Mouse (Mus musculus): ENCODE results near the gene Slc35f3. TPM values are rescaled to one million over a fixed set of nuclear protein-coding genes. Genes with fewer than 3 reads are reported as not detected.

Gene Slc35f3
- polyA plus RNA-seq, 1 experiment from 2014 or later = not detected

DNA sequence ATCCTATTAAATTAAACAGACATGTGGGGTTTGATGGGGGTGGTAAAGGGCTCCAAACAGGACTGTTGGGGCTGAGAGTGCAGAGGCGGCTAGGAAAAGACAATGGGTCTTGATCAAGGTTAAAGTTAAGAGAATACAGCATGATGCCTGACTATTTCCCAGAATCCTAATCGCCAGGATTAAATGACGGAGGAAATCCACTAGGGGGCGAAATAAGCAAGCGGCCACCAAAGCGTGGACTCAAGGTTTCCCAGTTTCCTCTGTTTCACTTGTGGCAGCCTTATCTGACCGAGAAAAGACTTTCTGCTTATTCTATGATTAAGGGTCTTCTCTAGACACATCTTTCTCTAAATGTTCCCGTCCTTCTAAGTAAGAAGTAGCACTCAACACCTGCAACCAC is 31.2 kb upstream of the Slc35f3 start:
- peak; percentile 72 for TF ChIP-seq CTCF (IDR thresholded peaks at IDR 0.05; ENCODE audit: low read depth)
- TF ChIP-seq EP300 (IDR thresholded peaks at IDR 0.05; ENCODE audit: low read depth) = no peak
- no peak overlapping the region for H3K9ac ChIP-seq (replicated peaks)
- H3K4me1 ChIP-seq (ENCODE audit: insufficient read depth) = no peaks in the 10 kb centered on the region
- no peaks in the 10 kb centered on the region for H3K27me3 ChIP-seq (ENCODE audit: insufficient read depth, low read length)
- WGBS (ENCODE audit: insufficient replicate concordance) = 16% methylated on average over 8 of the region's 8 CpGs
- no peak overlapping the region for H3K4me3 ChIP-seq (ENCODE audit: low read depth, low read length)
- ATAC-seq (no peak), DNase-seq (no peak)
- no peak overlapping the region for H3K27ac ChIP-seq (ENCODE audit: low read depth)
- H3K4me2 ChIP-seq (ENCODE audit: low read depth, low read length) = no peak overlapping the region
- no peaks in the 10 kb centered on the region for H3K36me3 ChIP-seq (replicated peaks; ENCODE audit: insufficient read depth, low read length)
- H3K9me3 ChIP-seq (ENCODE audit: low read length) = no peaks in the 10 kb centered on the region

DNA sequence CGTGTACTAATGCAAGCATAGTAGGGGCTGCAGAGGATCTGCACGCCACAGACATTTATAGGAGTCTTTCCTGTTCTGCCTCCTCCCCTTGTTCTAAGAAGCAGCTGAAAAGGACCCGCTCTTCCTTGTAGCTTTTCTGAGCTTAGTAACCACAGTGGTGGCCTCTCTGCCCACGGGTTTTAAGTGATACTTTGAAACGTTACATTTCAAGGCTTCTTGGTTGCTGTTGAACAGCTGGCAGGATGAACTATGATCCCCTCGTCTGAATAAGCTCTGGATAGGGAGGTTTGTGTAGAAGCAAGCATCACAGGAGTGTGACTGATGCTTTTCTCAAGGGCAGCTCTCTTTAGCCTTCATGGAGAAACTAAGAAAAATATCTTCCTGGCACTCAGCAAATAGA is 28.6 kb upstream of the Slc35f3 start:
- DNase-seq (no peak), ATAC-seq (no peak)
- Histone ChIP-seq H3K9me3 (ENCODE audit: low read length) (no peaks in the 10 kb centered on the region), H3K9ac (replicated peaks) (no peak overlapping the region), H3K4me1 (ENCODE audit: insufficient read depth) (no peaks in the 10 kb centered on the region), H3K27me3 (ENCODE audit: insufficient read depth, low read length) (no peaks in the 10 kb centered on the region), H3K36me3 (replicated peaks; ENCODE audit: insufficient read depth, low read length) (no peaks in the 10 kb centered on the region), H3K4me3 (ENCODE audit: low read depth, low read length) (no peak overlapping the region), H3K4me2 (ENCODE audit: low read depth, low read length) (no peak overlapping the region), H3K27ac (ENCODE audit: low read depth) (no peak overlapping the region)
- TF ChIP-seq EP300 (IDR thresholded peaks at IDR 0.05; ENCODE audit: low read depth) = no peak
- no peak for TF ChIP-seq CTCF (IDR thresholded peaks at IDR 0.05; ENCODE audit: low read depth)
- WGBS (ENCODE audit: insufficient replicate concordance) = 38% methylated on average over 6 of the region's 6 CpGs

- DNase-seq = no peak
- no peak for ATAC-seq
- Histone ChIP-seq H3K27ac (ENCODE audit: low read depth) (no peak overlapping the region), H3K4me1 (ENCODE audit: insufficient read depth) (no peaks in the 10 kb centered on the region), H3K36me3 (replicated peaks; ENCODE audit: insufficient read depth, low read length) (no peaks in the 10 kb centered on the region), H3K4me2 (ENCODE audit: low read depth, low read length) (no peak overlapping the region), H3K27me3 (ENCODE audit: insufficient read depth, low read length) (no peaks in the 10 kb centered on the region), H3K4me3 (ENCODE audit: low read depth, low read length) (no peak overlapping the region), H3K9me3 (ENCODE audit: low read length) (no peaks in the 10 kb centered on the region), H3K9ac (replicated peaks) (no peak overlapping the region)
- TF ChIP-seq EP300 (IDR thresholded peaks at IDR 0.05; ENCODE audit: low read depth) (no peak), CTCF (IDR thresholded peaks at IDR 0.05; ENCODE audit: low read depth) (no peak)
- WGBS (ENCODE audit: insufficient replicate concordance) = 88% methylated on average over 2 of the region's 2 CpGs
These were observed 25.9 kb upstream of the Slc35f3 start for GRCm38 (mm10) chr8:126272445-126272844.

DNA sequence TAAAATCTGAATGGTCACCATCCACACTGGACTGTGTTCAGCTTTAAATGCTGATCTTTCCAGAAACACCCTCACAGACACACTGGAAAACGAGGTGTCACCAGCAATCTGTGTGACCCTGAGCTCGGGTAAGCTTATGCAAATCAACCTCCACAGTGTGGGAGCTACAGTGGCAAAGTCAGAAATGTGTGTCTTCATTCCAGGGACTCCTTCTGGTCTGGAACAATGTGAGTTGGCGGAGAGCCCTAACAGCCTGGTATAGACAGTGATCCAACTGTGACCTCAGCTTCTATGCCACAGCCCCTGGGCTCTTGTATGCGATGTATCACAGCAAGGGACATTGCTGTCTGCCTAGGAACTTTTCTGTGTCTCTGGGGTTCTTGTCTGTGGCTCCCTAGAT is 25.3 kb upstream of the Slc35f3 start:
- no peak for TF ChIP-seq EP300 (IDR thresholded peaks at IDR 0.05; ENCODE audit: low read depth)
- no peak for TF ChIP-seq CTCF (IDR thresholded peaks at IDR 0.05; ENCODE audit: low read depth)
- H3K27me3 ChIP-seq (ENCODE audit: insufficient read depth, low read length) = no peaks in the 10 kb centered on the region
- no peaks in the 10 kb centered on the region for H3K9me3 ChIP-seq (ENCODE audit: low read length)
- WGBS (ENCODE audit: insufficient replicate concordance) = 52% methylated on average over 4 of the region's 4 CpGs
- ATAC-seq = no peak
- H3K27ac ChIP-seq (ENCODE audit: low read depth) = no peak overlapping the region
- H3K4me3 ChIP-seq (ENCODE audit: low read depth, low read length) = no peak overlapping the region
- no peak for DNase-seq
- H3K9ac ChIP-seq (replicated peaks) = no peak overlapping the region
- H3K4me2 ChIP-seq (ENCODE audit: low read depth, low read length) = no peak overlapping the region
- no peaks in the 10 kb centered on the region for H3K36me3 ChIP-seq (replicated peaks; ENCODE audit: insufficient read depth, low read length)
- no peaks in the 10 kb centered on the region for H3K4me1 ChIP-seq (ENCODE audit: insufficient read depth)

DNA sequence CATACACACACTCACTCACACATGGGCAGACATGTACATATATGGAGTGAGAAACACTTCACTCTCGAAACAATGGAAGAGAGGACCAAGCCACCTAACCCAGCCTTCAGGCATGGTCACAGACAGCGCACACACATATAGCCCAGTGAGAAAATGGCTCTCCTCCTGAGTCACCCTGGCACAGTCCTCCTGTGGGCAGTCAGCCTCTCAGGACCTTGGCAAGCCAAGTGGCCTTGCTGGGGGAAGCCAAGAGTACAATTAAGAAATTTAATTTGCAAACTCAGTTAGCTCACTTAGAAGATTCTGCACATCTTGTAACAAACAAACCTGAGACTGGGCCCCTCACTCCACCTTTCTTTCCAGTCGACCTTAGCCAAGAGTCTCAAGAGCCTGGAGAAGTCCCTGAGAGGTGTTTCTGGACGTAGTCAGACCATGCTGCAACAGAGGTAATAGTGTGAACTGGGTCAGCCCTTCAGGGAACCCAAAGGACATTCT is 23.4 kb upstream of the Slc35f3 start:
- TF ChIP-seq EP300 (IDR thresholded peaks at IDR 0.05; ENCODE audit: low read depth) = no peak
- no peak for TF ChIP-seq CTCF (IDR thresholded peaks at IDR 0.05; ENCODE audit: low read depth)

GRCm38 (mm10) chr8:126275886-126276285 is 22.5 kb upstream of the Slc35f3 start:
- Histone ChIP-seq H3K27me3 (ENCODE audit: insufficient read depth, low read length) (no peaks in the 10 kb centered on the region), H3K4me2 (ENCODE audit: low read depth, low read length) (no peak overlapping the region), H3K4me1 (ENCODE audit: insufficient read depth) (no peaks in the 10 kb centered on the region), H3K4me3 (ENCODE audit: low read depth, low read length) (no peak overlapping the region), H3K9me3 (ENCODE audit: low read length) (no peaks in the 10 kb centered on the region), H3K27ac (ENCODE audit: low read depth) (no peak overlapping the region), H3K9ac (replicated peaks) (no peak overlapping the region), H3K36me3 (replicated peaks; ENCODE audit: insufficient read depth, low read length) (no peaks in the 10 kb centered on the region)
- DNase-seq = no peak
- 53% methylated on average over 4 of the region's 4 CpGs for WGBS (ENCODE audit: insufficient replicate concordance)
- TF ChIP-seq CTCF (IDR thresholded peaks at IDR 0.05; ENCODE audit: low read depth) (no peak), EP300 (IDR thresholded peaks at IDR 0.05; ENCODE audit: low read depth) (no peak)
- ATAC-seq = no peak

More for the DNA sequence above, 23.4 kb upstream of the Slc35f3 start:
- Histone ChIP-seq H3K36me3 (replicated peaks; ENCODE audit: insufficient read depth, low read length) (no peaks in the 10 kb centered on the region), H3K4me3 (ENCODE audit: low read depth, low read length) (no peak overlapping the region), H3K27ac (ENCODE audit: low read depth) (no peak overlapping the region), H3K9ac (replicated peaks) (no peak overlapping the region), H3K4me2 (ENCODE audit: low read depth, low read length) (no peak overlapping the region), H3K27me3 (ENCODE audit: insufficient read depth, low read length) (no peaks in the 10 kb centered on the region), H3K4me1 (ENCODE audit: insufficient read depth) (no peaks in the 10 kb centered on the region), H3K9me3 (ENCODE audit: low read length) (no peaks in the 10 kb centered on the region)
- ATAC-seq (no peak), DNase-seq (no peak)
- 57% methylated on average over 4 of the region's 4 CpGs for WGBS (ENCODE audit: insufficient replicate concordance)

DNA sequence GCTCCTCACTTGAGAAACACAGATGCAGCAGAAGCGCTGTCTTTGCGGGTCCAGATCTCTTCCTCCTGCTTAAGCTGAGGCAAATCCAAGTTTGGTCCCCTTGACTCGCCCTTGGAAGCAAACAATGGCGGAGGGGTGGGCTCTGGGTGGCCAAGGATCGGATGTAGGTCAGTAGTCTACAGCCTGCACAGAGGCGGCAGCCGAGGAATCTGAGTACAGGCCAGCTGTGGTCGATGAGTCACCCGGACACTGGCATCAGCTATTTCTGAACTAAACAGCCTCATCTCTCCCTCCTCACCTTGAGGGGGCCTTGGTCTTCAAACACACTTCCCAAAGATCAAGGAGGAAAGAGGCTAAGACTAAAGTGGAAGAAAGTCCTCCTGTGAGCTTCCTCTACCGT is 6.4 kb upstream of the Slc35f3 start:
- ATAC-seq = no peak
- H3K4me1 ChIP-seq (ENCODE audit: insufficient read depth) = no peaks in the 10 kb centered on the region
- no peak overlapping the region for H3K27ac ChIP-seq (ENCODE audit: low read depth)
- no peaks in the 10 kb centered on the region for H3K9me3 ChIP-seq (ENCODE audit: low read length)
- H3K4me2 ChIP-seq (ENCODE audit: low read depth, low read length) = no peak overlapping the region
- 73% methylated on average over 10 of the region's 10 CpGs for WGBS (ENCODE audit: insufficient replicate concordance)
- DNase-seq = no peak
- no peak overlapping the region for H3K9ac ChIP-seq (replicated peaks)
- no peaks in the 10 kb centered on the region; the same call in 1 of the 2 replicates for H3K27me3 ChIP-seq (ENCODE audit: insufficient read depth, low read length)
- no peak overlapping the region for H3K4me3 ChIP-seq (ENCODE audit: low read depth, low read length)
- H3K36me3 ChIP-seq (replicated peaks; ENCODE audit: insufficient read depth, low read length) = no peaks in the 10 kb centered on the region
- TF ChIP-seq CTCF (IDR thresholded peaks at IDR 0.05; ENCODE audit: low read depth) = no peak
- TF ChIP-seq EP300 (IDR thresholded peaks at IDR 0.05; ENCODE audit: low read depth) = no peak
